Mouse (Mus musculus) liver, embryonic 16.5 days (tissue): Measurements from ENCODE around the gene Scgb1a1. TPM values are rescaled to one million over a fixed set of nuclear protein-coding genes. Genes with fewer than 3 reads are reported as not detected.

Experiments
- ATAC-seq: fragments of 200-750 bp; cut with Nextera tagmentation; 2 replicates; pipeline ENCODE4 v1.8.0; 2017; ENCODE audit warnings: low read depth, mild to moderate bottlenecking, moderate number of reproducible peaks, moderate library complexity
- H3K27ac ChIP-seq: fragments of 300-500 bp; sonication (generic); 2 replicates; pipeline ENCODE4 v1.5.1; 2014; ENCODE audit warnings: mild to moderate bottlenecking, low read length
- H3K27me3 ChIP-seq: fragments of 300-500 bp; sonication (generic); 2 replicates; pipeline ENCODE4 v1.6.1; 2014; ENCODE audit warnings: low read depth, low read length, mixed read lengths; ENCODE audit not compliant: control insufficient read depth, insufficient read depth
- H3K36me3 ChIP-seq: fragments of 300-500 bp; sonication (generic); 2 replicates; pipeline ENCODE4 v1.6.1; 2014; ENCODE audit warnings: mild to moderate bottlenecking; ENCODE audit not compliant: control insufficient read depth, insufficient read depth
- H3K4me1 ChIP-seq: fragments of 300-500 bp; sonication (generic); 2 replicates; pipeline ENCODE4 v1.6.1; 2014; ENCODE audit warnings: low read depth, low read length, mixed read lengths; ENCODE audit not compliant: control insufficient read depth
- H3K4me2 ChIP-seq: fragments of 300-500 bp; sonication (generic); 2 replicates; pipeline ENCODE4 v1.6.1; 2014; ENCODE audit warnings: low read depth, low read length, mixed read lengths
- H3K4me3 ChIP-seq: fragments of 300-500 bp; sonication (generic); 2 replicates; pipeline ENCODE4 v1.5.1; 2014; ENCODE audit warnings: low read depth, mild to moderate bottlenecking, low read length
- H3K9ac ChIP-seq: fragments of 300-500 bp; sonication (generic); 2 replicates; pipeline ENCODE4 v1.6.1; 2014; ENCODE audit warnings: low read depth, low read length
- H3K9me3 ChIP-seq: fragments of 300-500 bp; sonication (generic); replicated peaks from 2 replicates; pipeline ENCODE4 v1.6.1; 2016; ENCODE audit warnings: low read length; ENCODE audit not compliant: control insufficient read depth
- WGBS: fragments of 180-500 bp; shearing (Covaris S2); extraction: QIAGEN DNeasy Blood & Tissue Kit; methylation state at CpG from one replicate; pipeline ENCODE4 v1.1.7; 2014; ENCODE audit not compliant: insufficient replicate concordance; 5-methylcytosine and 5-hydroxymethylcytosine counted together
- polyA plus RNA-seq: library from polyadenylated mRNA; unstranded; fragments of >200 nt; fragmentation: Nextera tagmentation; extraction: Ambion mirVana; gene quantifications from 2 replicates; pipeline ENCODE4 v1.2.1, GENCODE M21; 2015

Gene Scgb1a1
- polyA plus RNA-seq, 1 experiment from 2014 or later, result not detected

DNA sequence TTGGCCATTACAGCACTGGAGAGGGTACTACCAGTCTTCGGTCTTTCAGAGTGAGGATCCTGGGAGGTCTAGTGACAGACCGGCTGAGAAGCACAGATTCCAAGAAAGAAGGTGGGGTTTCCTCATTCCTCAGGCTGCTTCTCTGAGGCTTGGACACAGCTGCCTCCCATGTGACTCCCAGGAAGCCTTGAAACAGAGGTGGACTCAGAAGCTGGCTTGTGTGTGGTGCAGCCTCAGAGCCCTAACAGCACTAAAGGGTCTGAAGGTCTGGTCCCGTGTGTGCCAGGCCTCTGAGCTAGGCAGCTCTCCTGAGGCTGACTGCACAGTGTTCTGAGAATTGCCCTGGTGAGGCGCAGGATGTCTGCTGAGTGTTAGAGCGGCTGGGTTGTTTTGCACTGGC is 18.3 kb upstream of the Scgb1a1 start:
- Histone ChIP-seq H3K4me3 (no peak overlapping the region), H3K27me3 (no peaks in the 10 kb centered on the region), H3K36me3 (no peaks in the 10 kb centered on the region), H3K27ac (no peak overlapping the region), H3K4me2 (no peak overlapping the region), H3K9ac (no peak overlapping the region), H3K9me3 (no peaks in the 10 kb centered on the region), H3K4me1 (peaks cover 6% of the 10 kb centered on the region; the same call in 1 of the 2 replicates)
- WGBS, result 67% methylated on average over 5 of the region's 5 CpGs
- no peak for ATAC-seq

DNA sequence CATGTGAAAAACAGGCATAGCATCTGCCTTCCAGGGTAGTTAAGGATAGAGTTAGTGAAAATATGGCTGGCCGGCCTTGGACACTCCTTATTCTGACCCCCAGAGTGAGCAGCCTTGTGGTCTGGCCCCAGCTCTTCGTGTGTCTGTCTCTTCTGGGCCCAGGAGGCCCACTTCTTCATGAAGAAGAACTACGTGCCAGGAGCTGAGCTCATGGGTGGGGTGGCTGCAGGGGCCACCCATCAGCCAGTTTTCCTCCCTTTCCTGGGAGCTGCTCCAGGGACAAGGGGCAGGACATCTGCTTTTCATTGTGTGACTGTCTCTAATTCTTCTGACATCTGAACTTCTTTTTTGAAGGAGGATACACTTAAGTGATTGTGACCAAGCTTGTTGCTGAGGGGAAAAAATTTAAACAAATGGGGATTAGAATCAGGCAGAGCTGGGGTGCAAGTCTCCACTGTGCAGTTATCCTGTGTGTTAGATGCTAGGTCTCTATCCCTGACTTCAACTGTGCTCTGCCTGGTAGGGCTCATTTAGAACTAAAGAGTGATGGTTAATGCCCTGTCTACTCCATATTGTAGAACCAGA is 17.4 kb upstream of the Scgb1a1 start:
- Histone ChIP-seq H3K27me3 (no peaks in the 10 kb centered on the region), H3K9me3 (no peaks in the 10 kb centered on the region), H3K9ac (no peak overlapping the region), H3K4me3 (no peak overlapping the region), H3K36me3 (no peaks in the 10 kb centered on the region), H3K4me2 (no peak overlapping the region), H3K27ac (no peak overlapping the region), H3K4me1 (peaks cover 6% of the 10 kb centered on the region; the same call in 1 of the 2 replicates)
- 41% methylated on average over 3 of the region's 3 CpGs for WGBS
- ATAC-seq, result no peak

DNA sequence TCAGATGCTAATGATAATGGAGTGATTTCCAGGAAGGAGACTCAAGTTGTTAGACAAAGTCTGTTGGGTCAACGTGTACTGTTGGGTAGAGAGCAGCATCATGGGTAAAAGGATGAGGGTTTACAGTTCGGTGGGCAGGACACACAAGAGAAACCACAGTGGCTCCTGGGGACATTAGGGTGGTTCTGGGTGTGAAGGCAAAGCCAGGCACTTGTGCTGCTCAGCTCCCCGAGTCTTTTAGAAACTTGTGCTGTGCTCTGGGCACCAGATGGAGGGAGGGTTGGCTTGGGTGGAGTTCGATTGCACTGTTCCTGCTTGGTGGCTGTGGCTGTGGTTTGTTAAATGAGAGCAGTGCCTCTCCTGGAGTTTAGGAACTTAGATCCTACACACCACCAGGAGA is 16.2 kb upstream of the Scgb1a1 start:
- H3K4me3 ChIP-seq, result no peak overlapping the region
- no peak overlapping the region for H3K9ac ChIP-seq
- H3K27ac ChIP-seq, result no peak overlapping the region
- no peaks in the 10 kb centered on the region for H3K36me3 ChIP-seq
- H3K9me3 ChIP-seq, result no peaks in the 10 kb centered on the region
- H3K4me1 ChIP-seq, result peaks cover 6% of the 10 kb centered on the region; the same call in 1 of the 2 replicates
- no peaks in the 10 kb centered on the region for H3K27me3 ChIP-seq
- 39% methylated on average over 4 of the region's 4 CpGs for WGBS
- no peak overlapping the region for H3K4me2 ChIP-seq
- no peak for ATAC-seq

DNA sequence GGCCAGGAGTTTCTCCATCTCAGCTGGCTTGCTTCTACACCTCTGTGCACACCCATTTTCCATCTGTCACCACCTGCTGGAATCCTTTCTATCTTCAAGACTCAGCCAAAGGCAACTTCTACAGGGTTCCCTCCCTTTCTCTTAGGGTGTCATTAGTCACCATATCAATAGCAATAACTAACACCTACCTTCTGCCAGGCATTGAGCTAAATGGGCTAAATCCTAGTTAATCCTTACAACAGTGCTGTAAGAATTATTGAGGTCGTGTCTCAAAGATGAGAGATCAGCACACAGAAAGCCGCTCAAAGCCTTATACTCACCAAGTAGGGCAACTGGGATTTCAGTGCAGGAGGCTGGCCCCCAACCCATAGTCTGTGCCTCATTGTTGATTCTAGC is 13.3 kb upstream of the Scgb1a1 start:
- H3K9me3 ChIP-seq, result no peaks in the 10 kb centered on the region
- H3K36me3 ChIP-seq, result no peaks in the 10 kb centered on the region
- no peaks in the 10 kb centered on the region for H3K4me1 ChIP-seq
- WGBS, result 51% methylated on average over 2 of the region's 2 CpGs
- ATAC-seq, result no peak
- H3K4me3 ChIP-seq, result no peak overlapping the region
- no peak overlapping the region for H3K27ac ChIP-seq
- H3K4me2 ChIP-seq, result no peak overlapping the region
- H3K9ac ChIP-seq, result no peak overlapping the region
- H3K27me3 ChIP-seq, result no peaks in the 10 kb centered on the region

DNA sequence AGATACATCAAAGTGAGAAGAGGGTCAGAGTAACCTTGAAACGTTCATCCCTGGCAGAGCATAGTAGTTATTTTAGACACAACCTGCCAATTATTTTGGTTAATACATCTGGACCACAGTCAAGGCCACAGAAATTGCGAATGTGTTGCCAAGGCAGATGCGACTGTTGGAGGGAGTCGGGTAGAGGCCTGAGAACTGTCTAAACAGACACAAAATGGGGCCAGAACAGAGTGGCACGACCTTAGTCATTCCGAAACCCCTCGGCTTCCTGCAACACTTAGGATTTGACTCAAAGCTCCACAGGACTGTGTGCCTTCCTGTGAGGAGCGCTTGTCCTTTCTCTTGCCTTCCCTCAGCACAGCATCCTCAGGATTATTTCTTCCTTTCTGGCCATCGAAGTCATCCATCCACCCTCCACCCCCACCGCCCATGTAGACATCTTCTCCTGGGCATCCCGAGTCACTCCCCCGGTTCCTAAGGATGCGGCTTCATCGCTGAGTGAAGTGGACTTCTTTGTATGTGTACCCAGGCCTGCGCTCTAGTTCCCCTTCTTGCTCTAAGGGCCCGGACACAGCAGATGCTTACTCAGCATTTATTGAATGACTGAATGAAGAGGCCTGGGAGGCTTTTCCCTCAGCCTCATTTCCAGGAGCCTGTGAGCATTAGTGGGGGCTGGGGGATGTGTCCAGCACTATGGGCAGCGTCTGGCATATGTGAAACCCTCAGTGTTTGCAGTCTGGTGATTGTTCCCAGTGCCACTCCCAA is 12.7 kb upstream of the Scgb1a1 start:
- H3K9me3 ChIP-seq, result no peaks in the 10 kb centered on the region
- WGBS, result 60% methylated on average over 17 of the region's 17 CpGs
- no peak overlapping the region for H3K27ac ChIP-seq
- no peak for ATAC-seq
- no peaks in the 10 kb centered on the region for H3K4me1 ChIP-seq
- no peaks in the 10 kb centered on the region for H3K27me3 ChIP-seq
- H3K4me3 ChIP-seq, result no peak overlapping the region
- no peak overlapping the region for H3K9ac ChIP-seq
- no peaks in the 10 kb centered on the region for H3K36me3 ChIP-seq
- no peak overlapping the region for H3K4me2 ChIP-seq

DNA sequence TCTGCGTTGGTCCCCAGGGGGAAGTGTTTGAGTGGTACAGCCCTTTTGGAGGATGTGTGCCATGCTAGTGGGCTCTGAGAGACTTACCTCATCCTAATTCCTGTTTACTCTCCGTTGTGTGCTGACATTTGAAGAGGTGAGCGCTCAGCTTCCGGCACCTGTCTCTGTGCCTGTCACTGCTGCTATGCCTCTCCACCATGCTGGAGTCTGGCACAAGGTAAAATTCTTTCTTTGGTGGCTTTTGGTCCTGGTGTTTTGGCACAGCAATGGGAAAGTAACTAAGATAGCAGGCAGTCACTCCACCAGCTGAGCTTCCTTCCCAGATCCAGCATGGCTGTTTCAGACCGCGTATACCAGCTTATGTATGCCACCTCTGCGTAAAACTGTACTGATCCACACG is 12.0 kb upstream of the Scgb1a1 start:
- Histone ChIP-seq H3K9ac (no peak overlapping the region), H3K4me3 (no peak overlapping the region), H3K36me3 (no peaks in the 10 kb centered on the region), H3K27ac (no peak overlapping the region), H3K4me1 (no peaks in the 10 kb centered on the region), H3K4me2 (no peak overlapping the region), H3K27me3 (no peaks in the 10 kb centered on the region), H3K9me3 (no peaks in the 10 kb centered on the region)
- no peak for ATAC-seq
- 75% methylated on average over 8 of the region's 8 CpGs for WGBS

DNA sequence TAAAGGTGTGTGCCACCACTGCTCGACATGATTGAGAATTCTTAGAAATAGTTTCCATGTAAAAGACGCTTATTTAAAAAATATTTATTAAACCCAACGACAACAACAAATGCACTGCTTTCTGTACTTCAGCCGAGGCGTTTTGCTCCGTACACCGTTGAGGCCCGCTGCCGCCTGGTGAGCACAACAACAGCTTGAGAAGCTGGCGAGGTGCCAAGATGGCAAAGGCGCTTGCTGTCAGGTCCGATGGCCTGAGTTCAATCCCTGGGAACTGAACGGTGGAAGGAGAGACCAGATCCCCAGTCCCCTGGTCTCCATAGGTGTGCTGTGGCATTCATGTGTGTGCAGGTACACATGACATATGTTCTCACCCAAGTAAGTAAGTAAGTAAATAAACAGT is 9.7 kb upstream of the Scgb1a1 start:
- 77% methylated on average over 13 of the region's 13 CpGs for WGBS

DNA sequence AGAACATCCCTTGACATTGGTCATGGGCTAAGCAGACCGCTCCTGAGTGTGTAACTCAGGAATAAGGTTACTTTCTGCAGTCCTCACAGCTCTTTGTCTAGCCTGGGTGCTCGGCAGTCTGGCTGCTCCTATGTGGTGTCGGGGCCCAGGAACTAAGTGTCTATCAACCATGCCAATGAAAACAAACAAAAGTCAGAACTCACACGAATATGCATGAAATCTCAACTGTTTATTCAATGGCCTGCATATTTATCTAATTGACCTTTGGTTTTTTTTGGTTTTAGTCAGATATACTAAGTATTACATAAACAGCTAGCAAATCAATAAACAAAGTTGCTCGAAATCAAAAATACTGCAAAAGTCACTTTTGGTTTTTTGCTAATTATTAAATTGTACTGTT is 7.4 kb upstream of the Scgb1a1 start:
- Histone ChIP-seq H3K4me2 (no peak overlapping the region), H3K27me3 (no peaks in the 10 kb centered on the region), H3K27ac (no peak overlapping the region), H3K36me3 (no peaks in the 10 kb centered on the region), H3K9me3 (no peaks in the 10 kb centered on the region), H3K4me3 (no peak overlapping the region), H3K4me1 (no peaks in the 10 kb centered on the region; the same call in 1 of the 2 replicates), H3K9ac (no peak overlapping the region)
- ATAC-seq, result no peak
- WGBS, result 48% methylated on average over 5 of the region's 5 CpGs

More for the DNA sequence above, 9.7 kb upstream of the Scgb1a1 start:
- H3K27ac ChIP-seq, result no peak overlapping the region
- no peak for ATAC-seq
- H3K27me3 ChIP-seq, result no peaks in the 10 kb centered on the region
- H3K4me3 ChIP-seq, result no peak overlapping the region
- no peak overlapping the region for H3K4me2 ChIP-seq
- no peaks in the 10 kb centered on the region for H3K36me3 ChIP-seq
- H3K9ac ChIP-seq, result no peak overlapping the region
- H3K4me1 ChIP-seq, result no peaks in the 10 kb centered on the region
- no peaks in the 10 kb centered on the region for H3K9me3 ChIP-seq

DNA sequence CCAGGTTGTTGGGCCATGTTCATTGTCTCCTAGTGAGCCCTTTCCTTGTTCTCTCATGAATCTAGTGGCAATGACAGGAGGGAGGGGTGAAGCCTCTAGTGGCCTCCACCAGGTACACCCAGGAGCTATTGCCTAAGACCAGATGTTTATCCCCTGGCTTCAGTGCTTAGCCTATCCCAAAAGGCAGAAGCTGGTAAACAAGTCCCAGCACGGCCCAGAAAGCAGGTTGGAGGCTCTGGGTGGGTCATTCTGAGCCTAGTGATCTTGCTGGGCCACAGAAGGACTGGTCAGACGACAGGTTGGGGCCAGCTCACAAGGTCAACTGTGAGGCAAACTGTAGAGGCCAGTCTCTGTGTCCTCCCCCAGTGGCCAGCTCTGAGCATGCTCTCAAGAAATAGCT is 3.0 kb upstream of the Scgb1a1 start:
- WGBS, result 52% methylated on average over 2 of the region's 2 CpGs
- Histone ChIP-seq H3K27me3 (no peaks in the 10 kb centered on the region), H3K4me1 (no peaks in the 10 kb centered on the region; the same call in 1 of the 2 replicates), H3K9ac (no peak overlapping the region), H3K36me3 (no peaks in the 10 kb centered on the region), H3K4me2 (no peak overlapping the region), H3K4me3 (no peak overlapping the region), H3K9me3 (no peaks in the 10 kb centered on the region), H3K27ac (no peak overlapping the region)
- peak; percentile 77 for ATAC-seq
